38 mouse cellular contexts compared by ENCODE assay signal in the genomic region with DNA sequence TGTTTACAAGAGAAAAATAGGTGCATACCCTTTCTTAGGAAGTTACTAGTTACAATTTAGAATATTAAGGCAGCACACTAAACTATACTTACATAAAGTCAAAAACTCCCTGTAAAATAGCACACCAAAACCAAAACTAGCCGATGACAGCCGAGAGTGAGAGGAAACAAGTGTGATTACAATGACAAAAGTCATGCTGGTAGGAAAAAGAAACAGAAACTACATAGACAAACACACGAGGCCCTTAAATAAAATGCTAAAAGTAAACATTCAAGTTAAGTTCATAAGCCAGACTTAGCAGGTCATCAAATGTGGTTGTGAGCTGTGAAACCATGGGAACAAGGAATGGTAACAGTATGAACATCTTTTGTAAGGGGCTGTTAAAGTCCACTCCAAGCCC. TPM values are rescaled to one million over a fixed set of nuclear protein-coding genes. Genes with fewer than 3 reads are reported as not detected.
"Had no signal": no experiment of that assay in that cellular context is flagged by ENCODE, and none has a peak within 500 bp of the region (broad histone marks: within the 10 kb centered on the region; RNA-seq: fewer than 3 reads in every experiment).

No protein-coding gene starts in this region.

- H3K27me3 ChIP-seq: heart, embryonic 13.5 days; heart, embryonic 15.5 days; hindbrain, embryonic 13.5 days; hindbrain, embryonic 15.5 days; kidney, embryonic 15.5 days; limb, embryonic 13.5 days; limb, embryonic 15.5 days; liver, embryonic 12.5 days had no signal

- H3K9me3 ChIP-seq: heart, embryonic 10.5 days; heart, embryonic 13.5 days; heart, embryonic 15.5 days; hindbrain, embryonic 13.5 days; hindbrain, embryonic 15.5 days; kidney, embryonic 15.5 days; limb, embryonic 13.5 days; limb, embryonic 15.5 days; liver, embryonic 12.5 days had no signal

- DNase-seq: gastrocnemius, adult 2 months; gastrocnemius, postnatal 10 days; gastrocnemius, postnatal 25 days; heart, adult 18-20 months; heart, postnatal 14 days; heart, postnatal 36 days; kidney, adult 11 months; kidney, adult 2 months; kidney, adult 9 months; kidney, postnatal 14 days; kidney, postnatal 36 days; layer of hippocampus, postnatal 36 days; left cerebral cortex, postnatal 4 days had no signal

- H3K4me1 ChIP-seq: heart, embryonic 10.5 days; heart, embryonic 13.5 days; heart, embryonic 15.5 days; hindbrain, embryonic 13.5 days; hindbrain, embryonic 15.5 days; kidney, embryonic 15.5 days; limb, embryonic 13.5 days; limb, embryonic 15.5 days; liver, embryonic 12.5 days had no signal

- H3K4me3 ChIP-seq: gastrocnemius, adult 2 months; heart, embryonic 10.5 days; heart, embryonic 13.5 days; heart, embryonic 15.5 days; hindbrain, embryonic 13.5 days; hindbrain, embryonic 15.5 days; kidney, embryonic 15.5 days; layer of hippocampus, adult 2 months; limb, embryonic 13.5 days; limb, embryonic 15.5 days; liver, embryonic 12.5 days had no signal

- H3K4me2 ChIP-seq: heart, embryonic 13.5 days; heart, embryonic 15.5 days; hindbrain, embryonic 13.5 days; hindbrain, embryonic 15.5 days; kidney, embryonic 15.5 days; limb, embryonic 13.5 days; limb, embryonic 15.5 days; liver, embryonic 12.5 days had no signal

- H3K9ac ChIP-seq: heart, embryonic 13.5 days; heart, embryonic 15.5 days; hindbrain, embryonic 13.5 days; hindbrain, embryonic 15.5 days; kidney, embryonic 15.5 days; limb, embryonic 13.5 days; limb, embryonic 15.5 days; liver, embryonic 12.5 days; liver, embryonic 14.5 days had no signal

- H3K27ac ChIP-seq: gastrocnemius, adult 2 months; heart, embryonic 10.5 days; heart, embryonic 13.5 days; heart, embryonic 15.5 days; hindbrain, embryonic 13.5 days; hindbrain, embryonic 15.5 days; hindbrain, postnatal 0 days; kidney, embryonic 15.5 days; kidney, postnatal 0 days; layer of hippocampus, adult 2 months; limb, embryonic 13.5 days; limb, embryonic 15.5 days; liver, embryonic 12.5 days; liver, embryonic 14.5 days had no signal

RNA-seq across cellular contexts. Expression of a gene that starts 38.3 kb away (rescaled TPM):
- total RNA-seq: gastrocnemius, adult 2 months; gastrocnemius, postnatal 10 days; gastrocnemius, postnatal 25 days; heart, adult 8-10 months; heart, postnatal 14 days; hindbrain, postnatal 0 days; layer of hippocampus, adult 2 months; layer of hippocampus, postnatal 10 days; layer of hippocampus, postnatal 36 days; left cerebral cortex, adult 18-20 months; left cerebral cortex, adult 8-10 months; left cerebral cortex, postnatal 10 days; left cerebral cortex, postnatal 25 days; left cerebral cortex, postnatal 4 days had no signal
- polyA plus RNA-seq: heart, embryonic 10.5 days; heart, embryonic 13.5 days; heart, embryonic 15.5 days; heart, postnatal 0 days; hindbrain, embryonic 11.5 days; hindbrain, embryonic 13.5 days; hindbrain, postnatal 0 days; intestine, embryonic 14.5 days; intestine, embryonic 16.5 days; limb, embryonic 11.5 days; limb, embryonic 13.5 days; liver, adult 2 months had no signal
